Mouse (Mus musculus) megakaryocyte, embryonic 14.5 days (primary cell): ENCODE measurements around the gene Borcs6.

Experiments used
- FLI1 ChIP-seq: IDR thresholded peaks from 2 replicates; pipeline ENCODE4 v1.6.1; 2012; ENCODE audit warnings: low read length, inconsistent platforms, mixed read lengths
- GATA1 ChIP-seq: IDR thresholded peaks from 3 replicates; pipeline ENCODE4 v1.6.1; 2012; ENCODE audit warnings: mixed read lengths, low read length, inconsistent platforms, borderline replicate concordance

GRCm38 (mm10) chr11:69046395-69046774 is 13.1 kb upstream of the Borcs6 start:
- no peak for TF ChIP-seq GATA1
- no peak for TF ChIP-seq FLI1
